14 mouse cellular contexts compared by ENCODE assay signal in the genomic region with DNA sequence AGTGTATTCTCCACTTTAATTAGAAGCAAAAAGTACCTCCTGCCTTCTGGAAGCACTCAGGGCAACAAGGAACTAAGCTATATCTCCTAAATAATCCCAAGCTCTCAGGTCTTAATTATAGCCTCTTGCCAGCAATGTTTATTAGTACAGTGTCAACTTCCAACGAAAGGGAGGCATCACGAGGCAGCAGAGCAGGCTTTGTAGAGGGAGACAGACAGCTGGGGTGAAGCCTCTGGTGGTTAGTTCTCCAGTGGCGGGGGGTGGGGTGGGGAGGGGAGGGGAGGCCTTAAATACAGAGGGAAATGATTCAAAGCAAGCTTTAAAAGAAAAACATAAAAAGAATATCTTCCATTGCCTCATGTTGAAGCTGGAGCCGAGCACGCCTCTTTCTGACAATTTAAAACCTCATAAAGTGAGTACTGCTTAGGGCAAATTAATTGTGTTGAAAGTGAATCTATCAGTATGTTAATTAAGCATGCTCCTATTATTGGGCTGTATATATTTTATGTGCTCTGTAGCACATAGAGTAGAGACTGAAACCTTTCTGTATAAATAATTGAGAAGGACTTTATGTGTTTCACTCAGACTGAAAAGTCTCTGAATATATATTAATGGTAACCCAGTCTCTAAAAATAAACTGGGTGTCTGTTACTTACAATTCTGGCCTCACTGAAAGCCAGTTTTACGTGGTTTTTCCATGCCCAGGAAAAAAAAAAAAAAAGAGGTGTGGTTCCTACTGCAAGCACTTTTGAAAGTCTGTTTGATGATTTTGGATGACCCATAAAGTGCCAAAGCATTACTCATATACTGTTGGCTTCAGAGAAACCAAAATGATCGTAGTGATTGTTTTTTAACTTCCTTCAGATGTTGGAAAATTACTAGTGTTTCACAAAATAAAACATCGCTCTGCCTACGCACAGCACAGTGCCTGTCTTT. TPM values are rescaled to one million over a fixed set of nuclear protein-coding genes. Genes with fewer than 3 reads are reported as not detected.
DNase-seq lines count a peak whose midpoint lies in the region; ATAC-seq and TF ChIP-seq lines count a peak whose summit lies in the region.
"Had no signal": no experiment of that assay in that cellular context is flagged by ENCODE, and none has a peak within 500 bp of the region (broad histone marks: within the 10 kb centered on the region; RNA-seq: fewer than 3 reads in every experiment).

No protein-coding gene starts in this region.

- intact Hi-C loops in gastrocnemius, adult 2 months (cut with DNase I) = no loop called here

- 55% methylated on average over 9 of the region's 9 CpGs for WGBS in neural tube, embryonic 12.5 days

- H3K4me1 ChIP-seq in neural tube, embryonic 12.5 days = 0 out of 2 replicates have a peak, but pooled peaks cover 3% of the 10 kb centered on the region
- H3K4me1 ChIP-seq: liver, embryonic 15.5 days had no signal

- peak; percentile 61 for ATAC-seq in neural tube, embryonic 12.5 days (ENCODE audit: low FRiP score, low read depth)
- peak; percentile 41 for ATAC-seq in inflammation-experienced regulatory T-cells, adult 6 months
- no peak for ATAC-seq in cerebellum, adult (ENCODE audit: insufficient number of reproducible peaks, low FRiP score, low TSS enrichment)
- ATAC-seq: activated CD4-positive, CD25-positive, alpha-beta regulatory T cell, adult 4 months had no signal

- DNase-seq in gastrocnemius, adult 2 months = no peak
- DNase-seq in gastrocnemius, postnatal 25 days = no peak
- no peak for DNase-seq in neural tube, embryonic 10.5 days (ENCODE audit: extremely low spot score, low spot score)
- DNase-seq in c-Kit-positive CD71-positive TER-119-positive erythroid progenitor cells, embryonic 14.5 days (ENCODE audit: low spot score) = no peak
- DNase-seq in adrenal gland, postnatal 36 days = no peak
- DNase-seq: cerebellum, adult 11 months; right cerebral cortex, postnatal 14 days had no signal

- H3K27me3 ChIP-seq in neural tube, embryonic 12.5 days (replicated peaks) = no peaks in the 10 kb centered on the region
- H3K27me3 ChIP-seq: liver, embryonic 15.5 days had no signal

- no peaks in the 10 kb centered on the region for H3K9me3 ChIP-seq in neural tube, embryonic 12.5 days
- H3K9me3 ChIP-seq: liver, embryonic 15.5 days had no signal

- peak overlapping the region; percentile 67 for H3K27ac ChIP-seq in gastrocnemius, adult 2 months
- H3K27ac ChIP-seq in neural tube, embryonic 12.5 days = no peak overlapping the region
- H3K27ac ChIP-seq: liver, embryonic 15.5 days had no signal

- no peak for TF ChIP-seq CTCF in gastrocnemius, adult 2 months (IDR thresholded peaks at IDR 0.05)

- H3K9ac ChIP-seq in neural tube, embryonic 12.5 days = no peak overlapping the region
- H3K9ac ChIP-seq: liver, embryonic 15.5 days had no signal

- no peaks in the 10 kb centered on the region for H3K36me3 ChIP-seq in neural tube, embryonic 12.5 days
- H3K36me3 ChIP-seq: liver, embryonic 15.5 days had no signal

- no peak overlapping the region for H3K4me2 ChIP-seq in neural tube, embryonic 12.5 days (replicated peaks)
- H3K4me2 ChIP-seq: heart, embryonic 11.5 days; liver, embryonic 15.5 days had no signal

- H3K4me3 ChIP-seq in gastrocnemius, adult 2 months = no peak overlapping the region
- H3K4me3 ChIP-seq in neural tube, embryonic 12.5 days = no peak overlapping the region
- H3K4me3 ChIP-seq: liver, embryonic 15.5 days had no signal

RNA-seq across cellular contexts. Expression of gene Sucnr1, which starts 42.5 kb away (rescaled TPM):
- total RNA-seq in gastrocnemius, adult 2 months (2021) = not detected
- under 1 TPM in 1 of 2 experiments, not detected in 1; 0.72 TPM for total RNA-seq in gastrocnemius, postnatal 25 days (2021)
- polyA plus RNA-seq in neural tube, embryonic 12.5 days (2016; fragmentation: Nextera tagmentation; extraction: Ambion mirVana) = not detected in 2 replicates
- polyA plus RNA-seq in inflammation-experienced regulatory T-cells, adult 6 months (2017; shearing (Covaris generic)) = not detected
- 1 to 10 TPM in 1 of 2 experiments, under 1 TPM in 1; 0.53 to 1.6 TPM for total RNA-seq in adrenal gland, postnatal 36 days (2021)
- total RNA-seq: layer of hippocampus, postnatal 10 days had no signal
- polyA plus RNA-seq: activated CD4-positive, CD25-positive, alpha-beta regulatory T cell, adult 4 months; heart, embryonic 11.5 days had no signal
